In the genomic region with DNA sequence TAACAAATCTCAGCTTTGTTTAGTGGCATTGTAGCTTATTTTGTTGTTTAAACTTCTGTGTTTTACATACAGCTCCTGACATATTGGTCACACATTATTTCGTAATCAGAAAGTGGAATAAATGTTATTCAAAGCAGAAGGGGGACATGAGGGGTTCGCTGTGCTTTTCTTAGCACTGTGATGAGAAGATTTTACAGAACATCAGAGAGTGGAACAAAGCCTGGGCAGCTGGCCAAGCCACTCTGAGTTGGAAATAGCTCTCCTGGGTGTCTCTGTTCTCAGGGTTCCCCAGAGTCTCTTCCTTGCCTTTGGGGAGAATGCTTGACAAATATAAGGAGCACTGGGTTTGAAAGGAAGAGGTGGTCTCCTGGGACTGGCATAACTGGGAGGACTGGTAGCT, we compare ENCODE assay signal across 10 mouse cellular contexts.
DNase-seq lines count a peak whose midpoint lies in the region; ATAC-seq and TF ChIP-seq lines count a peak whose summit lies in the region.
"Had no signal": no experiment of that assay in that cellular context is flagged by ENCODE, and none has a peak within 500 bp of the region (broad histone marks: within the 10 kb centered on the region; RNA-seq: fewer than 3 reads in every experiment).

No protein-coding gene starts in this region.

- no peaks in the 10 kb centered on the region for H3K79me2 ChIP-seq in myocyte (ENCODE audit: control insufficient read depth, insufficient read depth)

- no peaks in the 10 kb centered on the region for H3K36me3 ChIP-seq in heart, embryonic 14.5 days (ENCODE audit: control insufficient read depth, insufficient read depth, low read length)
- H3K36me3 ChIP-seq in myocyte (ENCODE audit: control insufficient read depth, insufficient read depth) = no peaks in the 10 kb centered on the region
- H3K36me3 ChIP-seq: embryonic facial prominence, embryonic 12.5 days; neural tube, embryonic 13.5 days had no signal

- no peak overlapping the region for H3K4me3 ChIP-seq in cortical plate, adult 2 months (ENCODE audit: insufficient read depth, low read length)
- no peak overlapping the region for H3K4me3 ChIP-seq in heart, embryonic 14.5 days (ENCODE audit: control insufficient read depth in 1 of 2, insufficient read depth in 1 of 2, low read depth in 1 of 2, low read length in 2 of 2)
- no peak overlapping the region for H3K4me3 ChIP-seq in myocyte
- H3K4me3 ChIP-seq: embryonic facial prominence, embryonic 12.5 days; neural tube, embryonic 13.5 days had no signal

- TF ChIP-seq CTCF in cortical plate, adult 2 months (IDR thresholded peaks at IDR 0.05; ENCODE audit: extremely low read depth, insufficient read depth, low read length) = no peak

- H3K9me3 ChIP-seq in heart, embryonic 14.5 days (ENCODE audit: control insufficient read depth, low read length) = no peaks in the 10 kb centered on the region
- H3K9me3 ChIP-seq: embryonic facial prominence, embryonic 12.5 days had no signal

- DNase-seq in kidney, postnatal 4 days = peak; percentile 54 to 55
- no peak for DNase-seq in kidney, adult 11 months
- no peak for DNase-seq in thymus, postnatal 14 days
- no peak for DNase-seq in urinary bladder, postnatal 4 days (ENCODE audit: low spot score in 2 of 2)

- peak overlapping the region; percentile 25 for H3K4me2 ChIP-seq in heart, embryonic 14.5 days (ENCODE audit: low read length)
- H3K4me2 ChIP-seq in myocyte (ENCODE audit: low read depth) = peak overlapping the region; percentile 44
- H3K4me2 ChIP-seq: embryonic facial prominence, embryonic 12.5 days; neural tube, embryonic 13.5 days had no signal

- peak overlapping the region; percentile 38 for H3K9ac ChIP-seq in heart, embryonic 14.5 days (ENCODE audit: low read length)
- H3K9ac ChIP-seq: embryonic facial prominence, embryonic 12.5 days; neural tube, embryonic 13.5 days had no signal

- TF ChIP-seq POLR2A in cortical plate, adult 2 months (IDR thresholded peaks at IDR 0.05; ENCODE audit: extremely low read depth, insufficient read depth, low read length) = no peak
- no peak for TF ChIP-seq POLR2A in myocyte (IDR thresholded peaks at IDR 0.05; ENCODE audit: insufficient read length, low read depth)

- H3K4me1 ChIP-seq in cortical plate, adult 2 months (ENCODE audit: control insufficient read depth, insufficient read depth, low read length) = peaks cover 2% of the 10 kb centered on the region; the same call in 1 of the 2 replicates
- H3K4me1 ChIP-seq in heart, embryonic 14.5 days (ENCODE audit: control insufficient read depth in 2 of 2, insufficient read depth in 2 of 2, low read length in 2 of 2) = peaks cover 8 to 23% of the 10 kb centered on the region in 2 experiments
- H3K4me1 ChIP-seq: embryonic facial prominence, embryonic 12.5 days; neural tube, embryonic 13.5 days had no signal

- 27% methylated on average over 2 of the region's 2 CpGs for WGBS in heart, embryonic 14.5 days

- ATAC-seq in heart, embryonic 14.5 days (ENCODE audit: insufficient number of reproducible peaks, insufficient read depth, low FRiP score, low read depth) = no peak
- no peak for ATAC-seq in erythroblast, adult 5-6 weeks (replicated peaks; ENCODE audit: low FRiP score, poor library complexity, severe bottlenecking)

- H3K27me3 ChIP-seq in heart, embryonic 14.5 days (ENCODE audit: control insufficient read depth, insufficient read depth, low read length) = no peaks in the 10 kb centered on the region
- no peaks in the 10 kb centered on the region for H3K27me3 ChIP-seq in myocyte (ENCODE audit: control insufficient read depth, insufficient read depth, insufficient read length)
- H3K27me3 ChIP-seq: embryonic facial prominence, embryonic 12.5 days; neural tube, embryonic 13.5 days had no signal

- H3K27ac ChIP-seq in cortical plate, adult 2 months (ENCODE audit: insufficient read depth, low read length) = peak overlapping the region; percentile 84
- H3K27ac ChIP-seq in heart, embryonic 14.5 days (replicated peaks in 1 of 2; ENCODE audit: control insufficient read depth in 1 of 2, insufficient read depth in 1 of 2, low read depth in 2 of 2, low read length in 2 of 2) = peak overlapping the region; percentile 92 to 95
- H3K27ac ChIP-seq: embryonic facial prominence, embryonic 12.5 days; neural tube, embryonic 13.5 days had no signal

- no peak overlapping the region for H3ac ChIP-seq in myocyte (ENCODE audit: control insufficient read depth, insufficient read length)

TF ChIP-seq in myocyte, 11 proteins besides CTCF, POLR2A, EP300 and RAD21:
- TF ChIP-seq MYOG (IDR thresholded peaks at IDR 0.05; ENCODE audit: control insufficient read depth in 1 of 3, insufficient read depth in 1 of 3, insufficient read length in 2 of 3, low read depth in 2 of 3) (no peak), CEBPB (IDR thresholded peaks at IDR 0.05; ENCODE audit: insufficient read depth, poor library complexity, severe bottlenecking) (0 out of 2 replicates have a peak, but pooled peaks have one; percentile 6), E2F4 (IDR thresholded peaks at IDR 0.05; ENCODE audit: insufficient read depth) (no peak), POLR2AphosphoS2 (IDR thresholded peaks at IDR 0.05; ENCODE audit: insufficient read length, low read depth) (no peak), MAX (IDR thresholded peaks at IDR 0.05; ENCODE audit: low read depth) (no peak), SRF (IDR thresholded peaks at IDR 0.05; ENCODE audit: control insufficient read depth, insufficient read length, low read depth) (no peak)

Comparison
In these comparisons a context has a peak if more than half of its experiments do, and no peak if none do; other contexts are left out.
1. DNase-seq: peak in kidney, postnatal 4 days (2 of 2); none in kidney, adult 11 months (single experiment), thymus, postnatal 14 days (single experiment) and urinary bladder, postnatal 4 days (0 of 2).